Mouse (Mus musculus): Measurements from ENCODE around the gene Hcn4. TPM values are rescaled to one million over a fixed set of nuclear protein-coding genes. Genes with fewer than 3 reads are reported as not detected.

The Hcn4 gene
- total and polyA plus RNA-seq, 3 experiments = 6.1 to 9.1 (median 8.1) TPM

DNA sequence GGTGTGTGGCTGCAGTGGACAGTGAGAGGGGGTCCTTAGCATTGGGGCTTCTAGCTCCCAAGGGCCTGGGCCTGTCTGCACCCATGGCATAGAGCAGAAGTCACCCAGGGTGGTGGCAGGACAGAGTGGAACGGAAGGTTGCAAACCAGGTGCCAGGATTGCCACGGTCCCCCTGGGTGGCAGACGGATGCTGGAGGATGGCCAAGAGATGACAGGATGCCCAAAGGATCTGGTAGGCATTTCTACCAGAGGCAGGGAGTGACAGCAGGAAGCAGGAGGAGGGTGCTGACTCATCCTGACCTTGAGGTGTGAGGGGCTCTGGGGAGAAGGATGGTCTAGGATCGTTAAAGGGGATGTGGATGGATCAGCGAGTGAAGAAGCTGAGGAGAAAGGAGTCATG is 15.3 kb downstream of the Hcn4 start:
- WGBS = 56% methylated on average over 5 of the region's 5 CpGs
- no peak overlapping the region for H3K27ac ChIP-seq
- no peak overlapping the region for H3K4me3 ChIP-seq
- no peaks in the 10 kb centered on the region; the same call in 1 of the 2 replicates for H3K4me1 ChIP-seq (ENCODE audit: control insufficient read depth, insufficient read depth, low read length)
- no peak overlapping the region for H3K9ac ChIP-seq (ENCODE audit: low read depth, low read length)
- intact Hi-C loops (cut with DNase I) = no loop called here
- no peaks in the 10 kb centered on the region for H3K36me3 ChIP-seq (ENCODE audit: control insufficient read depth, insufficient read depth, low read length)
- no peaks in the 10 kb centered on the region for H3K79me2 ChIP-seq (replicated peaks; ENCODE audit: control insufficient read depth, insufficient read depth, low read length)
- TF ChIP-seq CTCF (IDR thresholded peaks at IDR 0.05) (no peak), EP300 (IDR thresholded peaks at IDR 0.05; ENCODE audit: insufficient read depth, low read depth, low read length) (no peak), POLR2A (IDR thresholded peaks at IDR 0.05; ENCODE audit: insufficient read depth, low read depth, low read length) (no peak)
- H3K27me3 ChIP-seq (ENCODE audit: control insufficient read depth, insufficient read depth, low read length) = no peaks in the 10 kb centered on the region
- DNase-seq = no peak

GRCm38 (mm10) chr9:58841655-58842054 is 18.4 kb downstream of the Hcn4 start:
- Histone ChIP-seq H3K27ac (no peak overlapping the region), H3K9ac (ENCODE audit: low read depth, low read length) (no peak overlapping the region), H3K79me2 (replicated peaks; ENCODE audit: control insufficient read depth, insufficient read depth, low read length) (no peaks in the 10 kb centered on the region), H3K4me3 (no peak overlapping the region), H3K27me3 (ENCODE audit: control insufficient read depth, insufficient read depth, low read length) (no peaks in the 10 kb centered on the region), H3K4me1 (ENCODE audit: control insufficient read depth, insufficient read depth, low read length) (peaks cover 2% of the 10 kb centered on the region), H3K36me3 (ENCODE audit: control insufficient read depth, insufficient read depth, low read length) (no peaks in the 10 kb centered on the region)
- 16% methylated on average over 6 of the region's 6 CpGs for WGBS
- intact Hi-C loops (cut with DNase I) = no loop called here
- TF ChIP-seq POLR2A (IDR thresholded peaks at IDR 0.05; ENCODE audit: insufficient read depth, low read depth, low read length) (no peak), CTCF (IDR thresholded peaks at IDR 0.05) (no peak), EP300 (IDR thresholded peaks at IDR 0.05; ENCODE audit: insufficient read depth, low read depth, low read length) (no peak)
- DNase-seq = peak in 1 of 2 experiments; percentile 49

GRCm38 (mm10) chr9:58844597-58844996 is 21.4 kb downstream of the Hcn4 start:
- TF ChIP-seq CTCF (IDR thresholded peaks at IDR 0.05) (no peak), POLR2A (IDR thresholded peaks at IDR 0.05; ENCODE audit: insufficient read depth, low read depth, low read length) (no peak), EP300 (IDR thresholded peaks at IDR 0.05; ENCODE audit: insufficient read depth, low read depth, low read length) (no peak)
- WGBS = 73% methylated on average over 3 of the region's 3 CpGs
- no peaks in the 10 kb centered on the region for H3K79me2 ChIP-seq (replicated peaks; ENCODE audit: control insufficient read depth, insufficient read depth, low read length)
- no peak overlapping the region for H3K4me3 ChIP-seq
- H3K27ac ChIP-seq = no peak overlapping the region
- H3K27me3 ChIP-seq (ENCODE audit: control insufficient read depth, insufficient read depth, low read length) = no peaks in the 10 kb centered on the region
- H3K9ac ChIP-seq (ENCODE audit: low read depth, low read length) = no peak overlapping the region
- peaks cover 4% of the 10 kb centered on the region for H3K4me1 ChIP-seq (ENCODE audit: control insufficient read depth, insufficient read depth, low read length)
- intact Hi-C loops (cut with DNase I) = no loop called here
- DNase-seq = no peak
- no peaks in the 10 kb centered on the region for H3K36me3 ChIP-seq (ENCODE audit: control insufficient read depth, insufficient read depth, low read length)

GRCm38 (mm10) chr9:58847008-58847407 is 23.8 kb downstream of the Hcn4 start:
- Histone ChIP-seq H3K27me3 (ENCODE audit: control insufficient read depth, insufficient read depth, low read length) (no peaks in the 10 kb centered on the region), H3K4me3 (no peak overlapping the region), H3K36me3 (ENCODE audit: control insufficient read depth, insufficient read depth, low read length) (no peaks in the 10 kb centered on the region), H3K4me1 (ENCODE audit: control insufficient read depth, insufficient read depth, low read length) (peaks cover 4% of the 10 kb centered on the region), H3K27ac (peak overlapping the region; percentile 65), H3K9ac (ENCODE audit: low read depth, low read length) (peak overlapping the region; percentile 10; the same call in 1 of the 2 replicates), H3K79me2 (replicated peaks; ENCODE audit: control insufficient read depth, insufficient read depth, low read length) (no peaks in the 10 kb centered on the region)
- 3% methylated on average over 3 of the region's 3 CpGs for WGBS
- DNase-seq = no peak
- TF ChIP-seq POLR2A (IDR thresholded peaks at IDR 0.05; ENCODE audit: insufficient read depth, low read depth, low read length) (no peak), EP300 (IDR thresholded peaks at IDR 0.05; ENCODE audit: insufficient read depth, low read depth, low read length) (no peak), CTCF (IDR thresholded peaks at IDR 0.05) (no peak)
- intact Hi-C loops (cut with DNase I) = no loop called here

DNA sequence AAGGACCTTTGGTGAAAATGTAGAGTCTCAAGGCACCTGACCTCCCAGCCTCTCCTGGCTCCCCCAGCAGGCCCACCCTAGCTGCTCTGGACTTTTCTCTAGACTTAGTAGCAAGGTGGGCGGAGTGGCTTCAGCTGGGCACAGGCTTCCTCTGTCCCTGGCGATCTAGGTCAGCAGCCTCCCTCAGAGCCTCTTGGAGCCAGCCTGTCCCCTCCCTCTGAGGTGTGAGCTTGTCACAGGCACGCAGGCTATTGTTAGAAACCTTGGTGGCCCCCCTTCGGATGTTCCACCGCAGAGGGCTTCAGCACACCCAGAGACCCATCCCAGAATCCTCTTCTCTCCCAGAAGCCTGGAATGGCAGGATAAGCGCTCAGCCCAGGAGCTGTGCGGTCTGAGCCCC is 24.5 kb downstream of the Hcn4 start:
- Histone ChIP-seq H3K79me2 (replicated peaks; ENCODE audit: control insufficient read depth, insufficient read depth, low read length) (no peaks in the 10 kb centered on the region), H3K27ac (peak overlapping the region; percentile 65), H3K9ac (ENCODE audit: low read depth, low read length) (no peak overlapping the region; the same call in 1 of the 2 replicates), H3K27me3 (ENCODE audit: control insufficient read depth, insufficient read depth, low read length) (no peaks in the 10 kb centered on the region), H3K4me1 (ENCODE audit: control insufficient read depth, insufficient read depth, low read length) (peaks cover 4% of the 10 kb centered on the region), H3K4me3 (no peak overlapping the region), H3K36me3 (ENCODE audit: control insufficient read depth, insufficient read depth, low read length) (no peaks in the 10 kb centered on the region)
- intact Hi-C loops (cut with DNase I) = no loop called here
- 0 out of 2 replicates have a peak, but pooled peaks have one; percentile 33 for TF ChIP-seq EP300 (IDR thresholded peaks at IDR 0.05; ENCODE audit: insufficient read depth, low read depth, low read length)
- TF ChIP-seq CTCF (IDR thresholded peaks at IDR 0.05) = no peak
- TF ChIP-seq POLR2A (IDR thresholded peaks at IDR 0.05; ENCODE audit: insufficient read depth, low read depth, low read length) = peak; percentile 45; the same call in 1 of the 2 replicates
- DNase-seq = peak; percentile 52 to 72
- 28% methylated on average over 7 of the region's 7 CpGs for WGBS

DNA sequence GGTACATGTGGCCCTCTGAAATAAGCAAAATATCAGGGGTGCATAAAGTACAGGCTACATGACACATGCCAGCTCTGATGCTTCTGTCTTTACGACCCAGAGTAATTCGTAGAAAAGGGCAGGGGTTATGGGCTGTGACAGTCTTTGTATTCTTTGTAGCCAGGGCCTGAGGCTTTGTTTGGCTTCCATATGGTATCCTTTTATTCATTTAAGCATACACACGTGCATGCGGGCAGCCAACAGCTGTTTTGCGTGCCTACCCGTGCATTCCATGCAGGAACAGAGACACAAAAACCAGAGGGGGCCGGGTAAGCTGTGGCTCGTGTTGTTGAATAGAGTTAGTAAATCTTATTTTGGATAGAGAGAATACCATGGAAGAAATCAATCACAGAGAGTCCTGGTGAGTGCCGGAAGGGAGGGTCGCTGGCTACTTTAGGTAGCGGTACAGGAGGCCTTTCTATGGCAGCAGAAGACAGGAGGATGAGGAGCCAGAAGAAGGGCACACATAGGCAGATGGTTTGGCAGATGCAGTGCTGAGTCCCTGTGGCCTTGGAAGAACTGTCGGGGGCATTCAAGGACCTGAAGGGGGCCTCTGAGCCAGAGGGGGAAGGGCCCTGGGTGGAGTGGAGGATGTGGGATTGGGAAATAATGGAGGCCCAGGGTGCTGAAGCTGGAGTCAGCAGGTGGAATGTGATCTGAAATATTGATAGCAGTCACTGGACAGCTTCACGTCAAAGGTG is 26.5 kb downstream of the Hcn4 start:
- no peak overlapping the region for H3K27ac ChIP-seq
- peaks cover 4% of the 10 kb centered on the region for H3K4me1 ChIP-seq (ENCODE audit: control insufficient read depth, insufficient read depth, low read length)
- no peaks in the 10 kb centered on the region for H3K27me3 ChIP-seq (ENCODE audit: control insufficient read depth, insufficient read depth, low read length)
- H3K79me2 ChIP-seq (replicated peaks; ENCODE audit: control insufficient read depth, insufficient read depth, low read length) = no peaks in the 10 kb centered on the region
- intact Hi-C loops (cut with DNase I) = no loop called here
- no peak overlapping the region for H3K4me3 ChIP-seq
- TF ChIP-seq CTCF (IDR thresholded peaks at IDR 0.05) = no peak
- TF ChIP-seq POLR2A (IDR thresholded peaks at IDR 0.05; ENCODE audit: insufficient read depth, low read depth, low read length) = no peak
- no peak for TF ChIP-seq EP300 (IDR thresholded peaks at IDR 0.05; ENCODE audit: insufficient read depth, low read depth, low read length)
- DNase-seq = no peak
- 81% methylated on average over 13 of the region's 13 CpGs for WGBS
- no peaks in the 10 kb centered on the region for H3K36me3 ChIP-seq (ENCODE audit: control insufficient read depth, insufficient read depth, low read length)
- H3K9ac ChIP-seq (ENCODE audit: low read depth, low read length) = no peak overlapping the region
